Mouse (Mus musculus): ENCODE data around the gene Mmp14.

The Mmp14 gene

GRCm38 (mm10) chr14:54431334-54432077, at the start of gene Mmp14:
Mmp14 (plus strand) TSS chr14:54431612.
- DNase-seq = peak; percentile 70

- DNase-seq = no peak
These were observed 49.6 kb upstream of the Mmp14 start for GRCm38 (mm10) chr14:54381816-54382215.

- DNase-seq = no peak
These were observed 48.8 kb upstream of the Mmp14 start for GRCm38 (mm10) chr14:54382641-54383040.

DNA sequence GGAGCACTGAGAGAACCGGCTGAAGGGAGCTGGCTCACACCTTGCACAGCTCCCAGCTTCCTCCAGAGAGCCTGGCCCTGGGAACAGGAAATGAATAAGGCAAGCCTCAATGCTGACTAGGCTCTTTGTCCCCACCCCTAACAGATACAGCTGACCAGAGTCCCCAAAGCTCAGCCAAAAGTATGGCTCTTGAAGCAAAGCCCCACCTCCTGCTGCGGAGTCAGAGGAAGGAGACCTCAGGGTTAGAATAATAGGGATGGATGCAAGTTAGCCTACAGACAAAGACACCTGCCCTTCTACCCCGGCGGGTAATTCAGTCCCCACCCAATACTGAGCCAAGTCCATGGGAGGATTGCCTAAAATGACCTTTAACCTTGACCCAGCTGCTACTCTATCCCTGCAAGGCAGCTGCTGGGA, 48.0 kb upstream of the Mmp14 start:
- peak; percentile 19 for DNase-seq

DNA sequence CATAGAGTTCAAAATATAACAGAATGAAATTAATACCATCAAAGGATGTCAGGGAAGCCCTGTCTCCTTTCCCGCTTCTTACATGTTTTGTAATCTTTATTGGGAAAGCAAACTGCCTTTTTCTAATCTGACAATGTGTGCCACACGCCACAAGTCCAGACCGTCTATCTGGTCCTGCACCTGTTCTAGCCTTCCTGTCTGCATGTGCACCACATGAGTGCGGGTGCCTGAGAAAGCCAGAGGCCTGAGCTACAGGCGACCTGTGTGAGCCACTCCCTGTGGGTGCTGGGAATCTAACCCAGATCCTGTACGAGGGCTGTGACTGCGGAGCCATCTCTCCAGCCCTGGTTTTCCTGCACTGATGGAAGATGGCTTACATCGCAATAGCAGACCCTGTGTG, 47.0 kb upstream of the Mmp14 start:
- DNase-seq = no peak

GRCm38 (mm10) chr14:54385968-54386618, 45.3 kb upstream of the Mmp14 start:
- DNase-seq = no peak

- DNase-seq = no peak
These were observed 43.9 kb upstream of the Mmp14 start for GRCm38 (mm10) chr14:54387546-54387945.

DNA sequence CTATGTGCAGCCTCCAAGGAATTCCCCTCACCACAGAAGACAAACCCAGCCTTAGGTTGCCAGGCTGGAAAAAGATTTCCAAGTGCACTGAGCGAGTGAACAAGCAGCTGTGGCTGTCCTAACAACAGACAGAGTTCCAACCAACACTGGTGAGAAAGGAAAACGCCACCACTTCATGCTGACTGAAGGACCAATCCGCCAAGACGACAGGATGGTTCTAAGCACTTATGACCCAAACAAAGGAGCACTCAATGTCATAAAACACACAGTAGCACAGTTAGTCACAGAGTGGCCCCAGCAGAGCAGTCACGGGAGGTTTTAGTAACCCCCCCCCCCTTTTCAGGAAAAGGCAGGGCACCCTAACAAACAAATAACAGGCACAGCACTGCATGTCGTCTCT, 40.6 kb upstream of the Mmp14 start:
- no peak for DNase-seq

DNA sequence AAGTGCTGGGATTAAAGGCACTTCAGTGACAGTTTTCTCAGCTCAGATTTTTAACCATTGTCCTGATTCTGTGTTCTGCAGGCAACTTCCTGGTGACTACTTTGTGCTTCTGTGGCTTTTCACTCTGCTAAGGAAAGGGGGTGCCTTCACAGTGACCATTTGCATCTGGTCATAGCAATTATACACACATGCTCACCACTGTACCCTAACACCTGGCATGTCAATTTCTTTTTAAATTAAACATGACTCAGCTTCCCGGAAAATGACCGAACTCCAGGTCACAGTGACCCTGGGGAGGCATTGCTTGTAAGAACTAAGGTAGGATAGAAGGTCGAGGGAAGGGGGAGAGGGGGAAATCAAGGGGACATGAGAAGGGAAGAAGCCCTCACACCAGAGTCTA, 37.6 kb upstream of the Mmp14 start:
- no peak for DNase-seq

DNA sequence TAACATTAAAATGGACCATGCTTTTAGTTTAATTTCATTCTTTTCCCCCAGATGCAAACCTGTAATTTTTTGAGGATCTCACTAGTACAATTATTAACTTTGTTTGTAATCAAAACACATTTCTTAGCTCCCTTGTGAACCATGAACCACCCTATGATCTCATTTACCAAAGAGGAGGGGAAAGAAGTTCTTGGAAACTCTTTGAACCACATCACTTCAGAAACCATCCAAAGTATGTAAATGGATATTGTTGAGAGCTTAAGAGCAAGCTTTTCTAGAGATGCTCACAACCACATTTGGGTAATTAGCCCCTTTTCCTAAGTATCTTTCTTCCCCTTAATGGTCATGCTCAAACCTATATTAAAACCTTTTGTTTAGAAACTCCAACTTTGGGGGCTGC, 37.1 kb upstream of the Mmp14 start:
- DNase-seq = no peak

DNA sequence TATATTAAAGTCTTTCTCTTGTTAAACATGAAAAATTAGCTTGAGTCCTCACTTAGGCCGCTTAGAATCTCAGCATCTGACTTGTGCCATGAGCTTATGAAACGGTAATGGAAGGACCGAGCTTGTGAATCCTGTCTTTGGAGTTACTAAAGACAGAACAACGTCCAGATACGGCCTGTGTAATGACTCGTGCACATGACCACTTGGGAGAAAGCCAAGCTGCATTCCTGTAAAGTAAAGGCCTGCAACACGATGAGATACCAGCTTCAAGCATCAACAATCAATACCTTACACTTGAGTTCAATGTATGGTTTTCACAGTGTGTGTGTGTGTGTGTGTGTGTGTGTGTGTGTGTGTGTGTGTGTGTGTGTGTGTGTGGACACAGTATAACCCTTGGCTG, 34.7 kb upstream of the Mmp14 start:
- DNase-seq = no peak

DNA sequence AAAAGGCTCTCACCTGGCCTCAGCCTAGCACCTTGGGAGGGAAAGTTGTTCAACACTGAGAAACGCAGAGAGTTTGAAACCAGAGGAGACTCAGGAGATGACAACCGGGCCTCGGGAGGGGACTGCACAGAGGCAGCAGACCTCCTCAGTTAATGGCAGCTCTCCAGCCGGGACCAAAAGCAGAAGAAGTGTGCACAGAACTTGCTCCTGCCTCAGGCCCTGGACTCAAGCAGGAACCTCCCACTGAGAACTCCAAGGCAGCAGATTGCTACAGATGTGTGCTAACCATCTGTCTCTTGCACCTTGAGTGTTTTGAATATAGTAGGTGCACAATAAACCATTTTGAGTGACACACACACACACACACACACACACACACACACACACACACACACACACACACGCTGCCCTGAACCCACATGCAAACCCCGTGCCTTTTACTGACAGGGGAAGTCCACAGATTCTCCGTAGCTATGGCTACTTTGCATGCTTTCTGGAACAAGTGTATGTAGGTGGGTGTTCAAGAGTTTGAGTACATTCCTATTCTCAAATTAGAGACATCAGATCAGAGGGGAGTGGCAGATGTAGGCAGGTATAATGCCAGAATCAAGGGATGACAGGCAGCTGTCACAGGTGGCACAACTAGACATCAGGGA, 33.4 kb upstream of the Mmp14 start:
- DNase-seq = no peak

DNA sequence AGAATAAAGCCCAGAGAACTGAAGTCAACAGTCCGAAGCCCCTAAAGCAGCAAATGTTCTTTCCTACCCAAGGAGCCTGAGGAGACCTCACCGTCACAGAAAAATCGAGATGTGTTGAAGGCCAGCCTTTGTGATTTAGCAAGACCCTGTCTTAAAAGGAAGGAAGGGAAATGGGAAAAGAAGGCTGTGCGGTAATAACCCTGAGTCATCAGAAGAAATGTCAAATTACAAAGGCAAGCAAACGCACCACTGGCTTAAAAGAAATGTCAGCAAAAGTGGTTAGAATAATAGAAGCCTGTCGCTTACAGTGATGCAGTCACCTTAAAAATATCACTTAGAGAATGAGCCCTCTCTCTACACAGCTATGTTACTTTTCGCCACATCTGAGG, 32.9 kb upstream of the Mmp14 start:
- DNase-seq = no peak

- DNase-seq = no peak
These were observed 32.5 kb upstream of the Mmp14 start for GRCm38 (mm10) chr14:54398921-54399382.

- no peak for DNase-seq
These were observed 29.7 kb upstream of the Mmp14 start for GRCm38 (mm10) chr14:54401723-54402122.

DNA sequence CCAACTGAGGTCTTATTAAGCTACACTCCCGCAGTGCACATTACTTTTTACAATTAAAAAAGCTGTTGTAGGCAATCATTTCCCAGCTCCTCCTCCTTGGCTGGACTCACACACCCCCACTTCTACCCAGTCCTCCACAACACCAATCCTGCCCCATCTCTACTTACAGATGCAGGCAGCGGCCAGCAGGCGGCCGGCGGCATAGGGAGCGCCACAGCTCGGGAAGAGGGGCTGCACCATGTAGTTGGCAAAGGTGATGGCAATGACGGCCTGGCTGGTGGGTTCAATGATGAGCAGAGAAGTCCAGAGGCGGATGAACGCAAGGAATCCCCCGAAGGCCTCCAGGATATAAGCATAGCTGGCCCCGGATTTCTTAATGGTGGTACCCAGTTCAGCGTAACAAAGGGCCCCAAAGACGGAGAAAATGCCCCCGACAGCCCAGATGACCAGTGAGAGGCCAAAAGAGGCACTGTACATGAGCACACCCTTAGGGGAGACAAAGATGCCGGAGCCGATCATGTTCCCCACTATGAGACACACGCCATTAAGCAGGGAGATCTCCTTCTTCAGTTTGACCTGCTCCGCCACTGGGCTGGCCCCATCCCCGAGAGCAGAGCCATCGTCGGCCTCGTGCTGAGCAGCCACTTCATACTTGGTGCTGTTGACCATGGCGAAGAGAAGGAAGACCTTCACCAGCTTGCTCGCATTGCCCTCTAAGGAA, 22.9 kb upstream of the Mmp14 start:
- no peak for DNase-seq

DNA sequence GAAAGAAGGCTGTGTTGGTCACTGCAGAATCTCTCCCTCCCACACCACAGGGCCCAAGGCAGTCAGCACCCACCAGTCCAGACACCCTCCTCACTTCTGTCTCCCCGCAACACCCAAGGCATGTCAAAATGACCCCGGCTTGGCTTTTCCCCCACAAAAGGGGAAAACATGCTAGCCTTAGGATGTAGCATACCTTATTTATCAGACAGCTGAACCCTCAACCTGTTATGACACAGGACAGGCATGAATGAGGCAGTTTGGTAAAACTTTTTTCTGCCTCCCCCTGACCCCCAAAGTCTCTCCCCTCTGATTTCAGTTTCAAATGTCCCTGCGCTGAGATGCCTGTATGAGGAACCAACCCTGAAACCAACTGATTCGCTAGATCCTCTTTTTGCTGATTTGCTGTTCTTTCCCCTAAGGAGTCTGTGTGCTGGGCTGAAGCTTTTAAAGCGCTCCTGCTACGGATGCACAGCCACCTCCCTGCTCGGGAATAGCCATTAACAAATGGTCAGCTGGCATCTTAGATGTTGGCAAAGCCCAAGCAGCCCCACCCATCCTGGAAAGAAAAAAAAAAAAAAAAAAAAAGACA, 22.3 kb upstream of the Mmp14 start:
- DNase-seq = no peak

- peak; percentile 39 for DNase-seq
These were observed 21.2 kb upstream of the Mmp14 start for GRCm38 (mm10) chr14:54409980-54410810.

- no peak for DNase-seq
These were observed 19.3 kb upstream of the Mmp14 start for GRCm38 (mm10) chr14:54412000-54412576.

DNA sequence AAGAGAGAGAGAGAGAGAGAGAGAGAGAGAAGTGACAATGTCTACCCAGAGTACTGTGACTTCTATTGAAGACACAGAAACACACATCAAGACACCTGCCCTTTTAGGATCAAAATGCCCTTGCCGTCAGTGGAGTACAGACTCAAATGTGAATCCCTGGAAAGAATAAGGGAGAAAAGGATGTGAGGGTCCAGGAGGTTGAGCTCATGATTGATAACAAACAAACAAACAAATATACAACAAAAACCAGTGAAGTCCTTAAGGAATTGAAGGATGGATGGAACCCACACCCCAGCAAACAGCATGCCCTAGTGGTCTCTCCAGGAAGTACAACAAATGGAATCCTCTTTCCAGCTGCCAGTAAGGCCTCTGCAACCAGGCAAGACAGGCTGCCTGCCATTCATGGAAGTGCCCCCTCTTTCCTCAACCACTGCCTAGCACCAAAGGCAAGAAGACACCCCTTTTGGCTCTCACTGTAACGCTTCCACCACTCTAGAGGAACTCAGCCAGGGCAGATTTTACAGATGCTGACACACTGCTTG, 18.7 kb upstream of the Mmp14 start:
- DNase-seq = peak; percentile 26
